Mouse (Mus musculus): Measurements from ENCODE around the gene Ccn2. TPM values are rescaled to one million over a fixed set of nuclear protein-coding genes. Genes with fewer than 3 reads are reported as not detected.

The Ccn2 gene
- polyA plus RNA-seq, 1 experiment from 2014 or later, result 0.81 TPM

DNA sequence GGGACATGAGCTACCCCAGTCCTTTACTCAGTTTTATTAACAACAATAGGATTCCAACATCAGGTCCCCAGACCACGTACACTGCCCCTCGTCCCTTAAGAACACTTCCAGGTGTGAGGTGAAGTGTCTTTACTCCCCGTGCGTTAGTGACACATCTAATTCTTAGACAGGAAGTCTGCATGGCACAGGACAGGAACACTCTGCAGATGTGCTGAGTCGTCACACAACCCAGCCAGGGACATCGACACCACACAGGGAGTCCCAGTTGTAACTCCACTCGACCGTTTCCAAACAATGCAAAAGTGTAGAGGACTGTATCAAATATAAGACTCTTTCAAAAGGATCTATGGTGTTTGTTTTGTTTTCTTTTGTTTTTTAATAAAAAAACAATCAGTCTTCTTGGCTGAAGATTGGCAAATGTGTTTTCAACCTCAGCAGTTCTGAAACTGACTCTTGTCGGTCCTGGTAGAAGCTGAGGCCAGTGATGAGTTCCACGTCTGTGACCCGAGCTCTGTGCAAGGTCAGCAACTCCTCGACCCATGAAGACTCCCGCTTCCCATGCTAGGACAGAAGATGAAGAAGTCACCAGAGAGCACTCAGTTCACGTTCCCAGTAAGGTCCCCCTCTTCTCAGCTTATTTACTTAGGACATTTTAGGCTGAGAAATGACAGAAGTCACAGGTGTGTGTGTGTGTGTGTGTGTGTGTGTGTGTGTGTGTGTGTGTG, 46.3 kb downstream of the Ccn2 start:
- DNase-seq (ENCODE audit: low spot score), result peak; percentile 59

DNA sequence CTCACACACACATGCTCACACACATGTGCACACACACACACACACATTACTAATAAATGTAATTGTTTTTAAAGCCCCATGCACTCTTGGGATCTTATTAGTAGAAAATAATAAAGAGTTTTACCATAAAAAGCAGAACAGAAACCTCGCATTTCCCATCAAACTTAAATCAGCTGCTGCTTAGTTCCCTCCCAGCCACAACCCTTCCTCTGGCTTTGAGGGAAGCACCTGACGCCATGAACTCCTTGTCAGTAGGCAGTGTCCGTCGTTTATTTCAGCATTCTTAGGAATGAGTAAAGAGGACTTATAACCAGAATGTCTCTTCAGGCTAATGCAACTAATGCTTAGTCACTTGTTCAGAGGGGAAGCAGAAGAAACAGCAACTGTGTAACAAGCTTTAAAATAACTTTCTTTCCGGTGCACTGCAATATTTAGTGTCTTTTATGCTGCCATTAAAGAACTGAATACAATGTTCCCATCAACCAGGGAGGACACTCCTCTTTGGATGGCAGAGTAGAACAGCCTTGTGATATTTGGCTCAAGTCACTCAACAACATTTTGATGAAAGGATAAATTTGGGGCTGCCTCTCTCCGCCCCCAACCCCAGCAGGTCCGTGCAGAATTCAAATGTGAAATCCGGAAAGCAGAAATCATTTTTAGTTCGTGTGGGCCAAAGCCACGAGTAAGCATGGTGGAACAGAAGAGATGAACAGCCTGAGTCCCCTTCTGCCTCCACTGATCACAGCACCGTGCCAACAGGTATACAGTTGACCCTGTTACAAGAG, 47.7 kb downstream of the Ccn2 start:
- DNase-seq (ENCODE audit: low spot score), result no peak

DNA sequence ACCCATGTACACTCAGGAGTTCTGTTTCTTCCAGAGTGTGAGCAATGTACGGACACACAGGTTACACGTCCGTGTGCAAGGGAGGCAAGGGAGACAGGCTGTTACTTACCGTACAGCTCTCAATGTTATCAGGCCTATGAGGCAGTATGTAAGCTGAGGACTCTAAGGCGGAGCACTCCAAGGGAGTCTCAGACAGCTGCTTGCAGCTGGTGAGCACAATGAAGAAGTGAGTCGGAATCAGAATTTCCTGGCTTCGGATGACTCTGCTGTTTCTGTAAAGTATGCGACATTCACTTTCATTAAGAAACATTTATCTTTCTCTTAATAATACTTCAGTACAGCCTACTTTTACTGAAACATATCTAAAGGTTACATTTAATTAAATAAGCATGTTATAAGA, 49.9 kb downstream of the Ccn2 start:
- DNase-seq (ENCODE audit: low spot score), result no peak

Other genes starting within 250 kb of the Ccn2 start
- gene Enpp1, start 116.7 kb downstream of the Ccn2 start, polyA plus RNA-seq (2015; fragmentation: Nextera tagmentation; extraction: Ambion mirVana), result 0.86 and 1.1 TPM in 2 replicates
- 1.3 and 1.4 TPM in 2 replicates for gene Enpp3, start 247.4 kb downstream of the Ccn2 start, polyA plus RNA-seq (2015; fragmentation: Nextera tagmentation; extraction: Ambion mirVana)